Mouse (Mus musculus): ENCODE data around the gene E2f8. TPM values are rescaled to one million over a fixed set of nuclear protein-coding genes. Genes with fewer than 3 reads are reported as not detected.

The E2f8 gene
- total RNA-seq (2018; cell fraction: chromatin; rRNA removed), result 100 to 1,000 TPM in 2 of 26 experiments, 10 to 100 TPM in 13, 1 to 10 TPM in 11; 4.4 to 114 (median 13.8) TPM
- total RNA-seq (2018; cell fraction: cytosol; rRNA removed), result 10 to 100 TPM in 7 of 26 experiments, 1 to 10 TPM in 19; 2.2 to 33.3 (median 4.7) TPM
- 10 to 100 TPM in 16 of 26 experiments, 1 to 10 TPM in 10; 5.0 to 81.9 (median 12.8) TPM for total RNA-seq (2018; cell fraction: nucleus; rRNA removed)
- 1.8 to 8.8 TPM (median 6.0 TPM) in 3 replicates for polyA plus RNA-seq (2018)

GRCm38 (mm10) chr7:48881486-48881885, at the start of gene E2f8:
Gene E2f8, minus strand, starts transcription at chr7:48881596.
- WGBS (ENCODE audit: missing documents), result under 1% methylated on average over 25 of the region's 41 CpGs
- Histone ChIP-seq H3K4me3 (ENCODE audit: inconsistent target) (peak within 1 kb of the TSS; percentile 79), H3K36me3 (ENCODE audit: inconsistent target) (no peaks in the 10 kb centered on the region), H3K79me2 (ENCODE audit: inconsistent target) (peaks cover 25% of the 10 kb centered on the region), H3K27ac (peak within 1 kb of the TSS; percentile 80)

- Histone ChIP-seq H3K4me3 (ENCODE audit: inconsistent target) (no peak overlapping the region), H3K79me2 (ENCODE audit: inconsistent target) (no peaks in the 10 kb centered on the region), H3K27ac (no peak overlapping the region), H3K36me3 (ENCODE audit: inconsistent target) (no peaks in the 10 kb centered on the region)
- WGBS (ENCODE audit: missing documents), result 98% methylated on average over 5 of the region's 5 CpGs
Observed at GRCm38 (mm10) chr7:48930399-48930798, 49.0 kb upstream of the E2f8 start.

- Histone ChIP-seq H3K36me3 (ENCODE audit: inconsistent target) (no peaks in the 10 kb centered on the region), H3K27ac (no peak overlapping the region), H3K79me2 (ENCODE audit: inconsistent target) (no peaks in the 10 kb centered on the region), H3K4me3 (ENCODE audit: inconsistent target) (no peak overlapping the region)
- 14% methylated on average over 3 of the region's 3 CpGs for WGBS (ENCODE audit: missing documents)
Observed at GRCm38 (mm10) chr7:48928364-48928763, 47.0 kb upstream of the E2f8 start.

- 81% methylated on average over 3 of the region's 3 CpGs for WGBS (ENCODE audit: missing documents)
- H3K79me2 ChIP-seq (ENCODE audit: inconsistent target), result no peaks in the 10 kb centered on the region
- H3K36me3 ChIP-seq (ENCODE audit: inconsistent target), result no peaks in the 10 kb centered on the region
- no peak overlapping the region for H3K27ac ChIP-seq
- no peak overlapping the region for H3K4me3 ChIP-seq (ENCODE audit: inconsistent target)
Observed at GRCm38 (mm10) chr7:48925214-48925613, 43.8 kb upstream of the E2f8 start.

- H3K36me3 ChIP-seq (ENCODE audit: inconsistent target), result no peaks in the 10 kb centered on the region
- H3K27ac ChIP-seq, result no peak overlapping the region
- no peaks in the 10 kb centered on the region for H3K79me2 ChIP-seq (ENCODE audit: inconsistent target)
- WGBS (ENCODE audit: missing documents), result 30% methylated on average over 10 of the region's 10 CpGs
- no peak overlapping the region for H3K4me3 ChIP-seq (ENCODE audit: inconsistent target)
Observed at GRCm38 (mm10) chr7:48923620-48924019, 42.2 kb upstream of the E2f8 start.

GRCm38 (mm10) chr7:48918389-48918788, 37.0 kb upstream of the E2f8 start:
- 80% methylated on average over 11 of the region's 11 CpGs for WGBS (ENCODE audit: missing documents)

GRCm38 (mm10) chr7:48917988-48918387, 36.6 kb upstream of the E2f8 start:
- Histone ChIP-seq H3K36me3 (ENCODE audit: inconsistent target) (no peaks in the 10 kb centered on the region), H3K4me3 (ENCODE audit: inconsistent target) (no peak overlapping the region), H3K79me2 (ENCODE audit: inconsistent target) (no peaks in the 10 kb centered on the region), H3K27ac (no peak overlapping the region)
- 98% methylated on average over 5 of the region's 5 CpGs for WGBS (ENCODE audit: missing documents)

More at GRCm38 (mm10) chr7:48918389-48918788, 37.0 kb upstream of the E2f8 start:
- no peak overlapping the region for H3K4me3 ChIP-seq (ENCODE audit: inconsistent target)
- H3K79me2 ChIP-seq (ENCODE audit: inconsistent target), result no peaks in the 10 kb centered on the region
- H3K27ac ChIP-seq, result no peak overlapping the region
- no peaks in the 10 kb centered on the region for H3K36me3 ChIP-seq (ENCODE audit: inconsistent target)

GRCm38 (mm10) chr7:48917463-48917862, 36.1 kb upstream of the E2f8 start:
- Histone ChIP-seq H3K4me3 (ENCODE audit: inconsistent target) (no peak overlapping the region), H3K27ac (no peak overlapping the region), H3K79me2 (ENCODE audit: inconsistent target) (no peaks in the 10 kb centered on the region), H3K36me3 (ENCODE audit: inconsistent target) (no peaks in the 10 kb centered on the region)
- WGBS (ENCODE audit: missing documents), result 57% methylated on average over 5 of the region's 5 CpGs

GRCm38 (mm10) chr7:48914630-48915506, 33.5 kb upstream of the E2f8 start:
- no peaks in the 10 kb centered on the region for H3K36me3 ChIP-seq (ENCODE audit: inconsistent target)
- no peak overlapping the region for H3K4me3 ChIP-seq (ENCODE audit: inconsistent target)
- H3K27ac ChIP-seq, result no peak overlapping the region
- 98% methylated on average over 11 of the region's 12 CpGs for WGBS (ENCODE audit: missing documents)
- no peaks in the 10 kb centered on the region for H3K79me2 ChIP-seq (ENCODE audit: inconsistent target)

GRCm38 (mm10) chr7:48911146-48911545, 29.8 kb upstream of the E2f8 start:
- no peak overlapping the region for H3K27ac ChIP-seq
- no peaks in the 10 kb centered on the region for H3K36me3 ChIP-seq (ENCODE audit: inconsistent target)
- no peak overlapping the region for H3K4me3 ChIP-seq (ENCODE audit: inconsistent target)
- no peaks in the 10 kb centered on the region for H3K79me2 ChIP-seq (ENCODE audit: inconsistent target)

- Histone ChIP-seq H3K27ac (no peak overlapping the region), H3K4me3 (ENCODE audit: inconsistent target) (no peak overlapping the region), H3K79me2 (ENCODE audit: inconsistent target) (no peaks in the 10 kb centered on the region), H3K36me3 (ENCODE audit: inconsistent target) (no peaks in the 10 kb centered on the region)
- WGBS (ENCODE audit: missing documents), result 95% methylated on average over 6 of the region's 6 CpGs
Observed at GRCm38 (mm10) chr7:48910282-48910681, 28.9 kb upstream of the E2f8 start.

- 19% methylated on average over 4 of the region's 4 CpGs for WGBS (ENCODE audit: missing documents)
- H3K27ac ChIP-seq, result peak overlapping the region; percentile 69
- H3K4me3 ChIP-seq (ENCODE audit: inconsistent target), result no peak overlapping the region; the same call in 1 of the 2 replicates
- no peaks in the 10 kb centered on the region for H3K36me3 ChIP-seq (ENCODE audit: inconsistent target)
- H3K79me2 ChIP-seq (ENCODE audit: inconsistent target), result no peaks in the 10 kb centered on the region
Observed at GRCm38 (mm10) chr7:48909342-48909671, 27.9 kb upstream of the E2f8 start.

GRCm38 (mm10) chr7:48908521-48909341, 27.3 kb upstream of the E2f8 start, which contains the start of gene Nav2:
Gene Nav2, plus strand, starts transcription at chr7:48908716.
- no peaks in the 10 kb centered on the region for H3K79me2 ChIP-seq (ENCODE audit: inconsistent target)
- whole genome bisulfite sequencing (ENCODE audit: missing documents), result 12% methylated on average over 8 of the region's 8 CpGs

GRCm38 (mm10) chr7:48902454-48902853, 21.1 kb upstream of the E2f8 start:
- WGBS (ENCODE audit: missing documents), result 78% methylated on average over 2 of the region's 2 CpGs
- H3K79me2 ChIP-seq (ENCODE audit: inconsistent target), result no peaks in the 10 kb centered on the region
- no peak overlapping the region for H3K27ac ChIP-seq

More at GRCm38 (mm10) chr7:48908521-48909341, 27.3 kb upstream of the E2f8 start, which contains the start of gene Nav2:
- no peak within 1 kb of the TSS; the same call in 1 of the 2 replicates for H3K4me3 ChIP-seq (ENCODE audit: inconsistent target)
- H3K27ac ChIP-seq, result peak within 1 kb of the TSS; percentile 69
- H3K36me3 ChIP-seq (ENCODE audit: inconsistent target), result no peaks in the 10 kb centered on the region

More at GRCm38 (mm10) chr7:48902454-48902853, 21.1 kb upstream of the E2f8 start:
- no peak overlapping the region for H3K4me3 ChIP-seq (ENCODE audit: inconsistent target)
- no peaks in the 10 kb centered on the region for H3K36me3 ChIP-seq (ENCODE audit: inconsistent target)

Data from macrophage (primary cell).